Mouse (Mus musculus) MEL (cell line): ENCODE measurements at regions not wholly inside any gene's neighbourhood (a gene's known extent, or its start where the extent isn't known, plus 50 kb on each side); places are given as distances from the start of the nearest gene placed in this dataset.

Experiments
- DNase-seq: peaks from one replicate; pipeline ENCODE4 v3.0.0; 2011; ENCODE audit warnings: low read depth, low spot score
- H3K27ac ChIP-seq: 2 replicates; pipeline ENCODE4 v1.5.1; 2012; ENCODE audit warnings: low read depth, mild to moderate bottlenecking, control low read depth, low read length, moderate library complexity; ENCODE audit not compliant: control insufficient read depth
- H3K27me3 ChIP-seq, 2 experiments: fragments of 150-350 bp in 1 of 2; sonication (generic) in 1 of 2; 2 replicates each; pipeline ENCODE4 v1.6.1; 2012; ENCODE audit warnings: low read length in 2 of 2, mild to moderate bottlenecking in 2 of 2, improper control_type of control experiment in 1 of 2, moderate library complexity in 1 of 2; ENCODE audit not compliant: insufficient read depth in 2 of 2, control insufficient read depth in 1 of 2
- H3K36me3 ChIP-seq, 2 experiments: 2 replicates each; pipeline ENCODE4 v1.6.1; 2012 to 2014; ENCODE audit warnings: low read length in 2 of 2, improper control_type of control experiment in 1 of 2, inconsistent platforms in 1 of 2, mild to moderate bottlenecking in 1 of 2; ENCODE audit not compliant: insufficient read depth in 2 of 2, control insufficient read depth in 1 of 2
- H3K4me1 ChIP-seq, 2 experiments: fragments of 150-350 bp in 1 of 2; sonication (generic) in 1 of 2; 2 replicates each; pipeline ENCODE4 v1.6.1; 2012; ENCODE audit warnings: low read length in 2 of 2, improper control_type of control experiment in 1 of 2, mild to moderate bottlenecking in 1 of 2; ENCODE audit not compliant: insufficient read depth in 2 of 2, control insufficient read depth in 1 of 2
- H3K4me3 ChIP-seq, 2 experiments: fragments of 150-350 bp in 1 of 2; sonication (generic) in 1 of 2; 2 replicates each; pipeline ENCODE4 v1.5.1; 2012; ENCODE audit warnings: low read depth in 2 of 2, low read length in 2 of 2, mild to moderate bottlenecking in 2 of 2, moderate library complexity in 2 of 2, control low read depth in 1 of 2, improper control_type of control experiment in 1 of 2; ENCODE audit not compliant: control insufficient read depth in 1 of 2, insufficient read depth in 1 of 2
- H3K79me2 ChIP-seq: 2 replicates; pipeline ENCODE4 v1.6.1; 2012; ENCODE audit warnings: mild to moderate bottlenecking, low read length, moderate library complexity; ENCODE audit not compliant: control insufficient read depth, poor library complexity, insufficient read depth
- H3K9ac ChIP-seq: 2 replicates; pipeline ENCODE4 v1.6.1; 2012; ENCODE audit warnings: low read depth, mild to moderate bottlenecking, control low read depth, low read length, moderate library complexity; ENCODE audit not compliant: control insufficient read depth, poor library complexity, severe bottlenecking
- H3K9me3 ChIP-seq: fragments of 150-350 bp; sonication (generic); replicated peaks from 2 replicates; pipeline ENCODE4 v1.6.1; 2012; ENCODE audit warnings: mild to moderate bottlenecking, low read length, improper control_type of control experiment, moderate library complexity; ENCODE audit not compliant: insufficient read depth
- CHD1 ChIP-seq: IDR thresholded peaks from 2 replicates; pipeline ENCODE4 v1.6.1; 2012; ENCODE audit warnings: low read depth, mild to moderate bottlenecking, inconsistent platforms, low read length, improper control_type of control experiment
- ELF1 ChIP-seq: IDR thresholded peaks from 2 replicates; pipeline ENCODE4 v1.6.1; 2014; ENCODE audit warnings: low read depth, mild to moderate bottlenecking, inconsistent platforms, low read length, improper control_type of control experiment, moderate library complexity
- ETS1 ChIP-seq: IDR thresholded peaks from 2 replicates; pipeline ENCODE4 v1.6.1; 2012; ENCODE audit warnings: low read depth, mild to moderate bottlenecking, inconsistent platforms, low read length, improper control_type of control experiment, moderate library complexity
- GABPA ChIP-seq: IDR thresholded peaks from 2 replicates; pipeline ENCODE4 v1.6.1; 2012; ENCODE audit warnings: low read depth, mild to moderate bottlenecking, inconsistent platforms, low read length, improper control_type of control experiment, moderate library complexity
- HCFC1 ChIP-seq: IDR thresholded peaks from 2 replicates; pipeline ENCODE4 v1.6.1; 2012; ENCODE audit warnings: low read depth, mild to moderate bottlenecking, inconsistent platforms, low read length, improper control_type of control experiment, moderate library complexity
- JUND ChIP-seq: IDR thresholded peaks from 2 replicates; pipeline ENCODE4 v1.6.1; 2011; ENCODE audit warnings: low read depth, mild to moderate bottlenecking, improper control_type of control experiment, low read length
- KAT2A ChIP-seq: conservative IDR thresholded peaks from 2 replicates; pipeline ENCODE4 v1.6.1; 2012; ENCODE audit warnings: low read depth, low read length, improper control_type of control experiment, inconsistent platforms
- MAZ ChIP-seq: IDR thresholded peaks from 2 replicates; pipeline ENCODE4 v1.6.1; 2012; ENCODE audit warnings: low read depth, mild to moderate bottlenecking, inconsistent platforms, low read length, improper control_type of control experiment
- MEF2A ChIP-seq: IDR thresholded peaks from 2 replicates; pipeline ENCODE4 v1.6.1; 2014; ENCODE audit warnings: low read depth, mild to moderate bottlenecking, inconsistent platforms, low read length, improper control_type of control experiment; ENCODE audit not compliant: poor library complexity, insufficient replicate concordance, severe bottlenecking; ENCODE audit errors: extremely low read depth
- MXI1 ChIP-seq: IDR thresholded peaks from 2 replicates; pipeline ENCODE4 v1.6.1; 2011; ENCODE audit warnings: mild to moderate bottlenecking, low read depth, low read length, improper control_type of control experiment
- MYB ChIP-seq: IDR thresholded peaks from 2 replicates; pipeline ENCODE4 v1.6.1; 2011; ENCODE audit warnings: mild to moderate bottlenecking, low read depth, low read length, improper control_type of control experiment
- MYC ChIP-seq: IDR thresholded peaks from 2 replicates; pipeline ENCODE4 v1.6.1; 2011; ENCODE audit warnings: low read depth, mild to moderate bottlenecking, low read length, improper control_type of control experiment, moderate library complexity
- POLR2A ChIP-seq, 2 experiments: IDR thresholded peaks; 2 replicates each; pipeline ENCODE4 v1.6.1; 2011 to 2012; ENCODE audit warnings: low read length in 2 of 2, mild to moderate bottlenecking in 2 of 2, control low read depth in 1 of 2, improper control_type of control experiment in 1 of 2, low read depth in 1 of 2, moderate library complexity in 1 of 2; ENCODE audit not compliant: control insufficient read depth in 1 of 2, insufficient read depth in 1 of 2, poor library complexity in 1 of 2
- POLR2AphosphoS2 ChIP-seq: IDR thresholded peaks from 2 replicates; pipeline ENCODE4 v1.6.1; 2011; ENCODE audit warnings: low read length, improper control_type of control experiment
- RCOR1 ChIP-seq: IDR thresholded peaks from 2 replicates; pipeline ENCODE4 v1.6.1; 2012; ENCODE audit warnings: low read depth, mild to moderate bottlenecking, inconsistent platforms, low read length, improper control_type of control experiment
- SIN3A ChIP-seq: IDR thresholded peaks from 2 replicates; pipeline ENCODE4 v1.6.1; 2012; ENCODE audit warnings: low read length, improper control_type of control experiment, inconsistent platforms
- SMC3 ChIP-seq: IDR thresholded peaks from 2 replicates; pipeline ENCODE4 v1.6.1; 2011; ENCODE audit warnings: low read depth, low read length, improper control_type of control experiment
- TAL1 ChIP-seq: IDR thresholded peaks from 2 replicates; pipeline ENCODE4 v1.6.1; 2012; ENCODE audit warnings: mild to moderate bottlenecking, inconsistent platforms, low read length, moderate library complexity, mixed read lengths
- TBP ChIP-seq: IDR thresholded peaks from 2 replicates; pipeline ENCODE4 v1.8.0; 2011; ENCODE audit warnings: low read depth, low read length, improper control_type of control experiment
- USF2 ChIP-seq, 2 experiments: IDR thresholded peaks; 2 replicates each; pipeline ENCODE4 v1.6.1; 2011 to 2012; ENCODE audit warnings: improper control_type of control experiment in 2 of 2, low read length in 2 of 2, borderline replicate concordance in 1 of 2, inconsistent platforms in 1 of 2, low read depth in 1 of 2, mild to moderate bottlenecking in 1 of 2; ENCODE audit not compliant: insufficient read depth in 1 of 2
- ZKSCAN1 ChIP-seq: IDR thresholded peaks from 2 replicates; pipeline ENCODE4 v1.6.1; 2012; ENCODE audit warnings: low read depth, mild to moderate bottlenecking, inconsistent platforms, low read length, improper control_type of control experiment, moderate library complexity

DNA sequence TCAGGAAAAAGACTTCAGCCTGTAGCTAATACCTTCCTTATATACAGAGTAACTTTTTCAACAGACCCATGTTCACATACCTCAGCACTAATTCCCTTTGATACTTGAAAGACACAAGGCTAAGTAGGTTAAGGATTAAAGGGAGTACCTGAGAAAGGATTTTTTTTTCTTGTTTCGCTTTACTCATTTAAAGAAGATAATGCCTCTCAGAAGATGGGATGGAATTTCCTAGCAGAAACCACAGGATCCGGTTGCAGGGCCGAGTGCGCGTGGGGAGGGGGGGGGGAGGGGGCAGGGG is 114.0 kb upstream of the Cpsf6 start:
- Histone ChIP-seq H3K4me1 (no peaks in the 10 kb centered on the region), H3K27me3 (no peaks in the 10 kb centered on the region), H3K36me3 (no peaks in the 10 kb centered on the region), H3K79me2 (no peaks in the 10 kb centered on the region), H3K4me3 (no peak overlapping the region), H3K9ac (no peak overlapping the region)
- DNase-seq: no peak
- TF ChIP-seq MXI1: no peak
- TF ChIP-seq ELF1: no peak
- TF ChIP-seq ETS1: no peak
- no peak for TF ChIP-seq POLR2A (IDR thresholded peaks at IDR 0.05; ENCODE audit: control insufficient read depth in 1 of 2, insufficient read depth in 1 of 2, low read depth in 1 of 2, low read length in 2 of 2, poor library complexity in 1 of 2)
- TF ChIP-seq GABPA: no peak
- TF ChIP-seq SMC3: no peak
- no peak for TF ChIP-seq USF2 (IDR thresholded peaks at IDR 0.05; ENCODE audit: borderline replicate concordance in 1 of 2, insufficient read depth in 1 of 2, low read depth in 1 of 2, low read length in 2 of 2)
- TF ChIP-seq MEF2A: no peak
- TF ChIP-seq, all 39 proteins: peak for 0
- no peak overlapping the region for H3K27ac ChIP-seq
- no peaks in the 10 kb centered on the region for H3K9me3 ChIP-seq

DNA sequence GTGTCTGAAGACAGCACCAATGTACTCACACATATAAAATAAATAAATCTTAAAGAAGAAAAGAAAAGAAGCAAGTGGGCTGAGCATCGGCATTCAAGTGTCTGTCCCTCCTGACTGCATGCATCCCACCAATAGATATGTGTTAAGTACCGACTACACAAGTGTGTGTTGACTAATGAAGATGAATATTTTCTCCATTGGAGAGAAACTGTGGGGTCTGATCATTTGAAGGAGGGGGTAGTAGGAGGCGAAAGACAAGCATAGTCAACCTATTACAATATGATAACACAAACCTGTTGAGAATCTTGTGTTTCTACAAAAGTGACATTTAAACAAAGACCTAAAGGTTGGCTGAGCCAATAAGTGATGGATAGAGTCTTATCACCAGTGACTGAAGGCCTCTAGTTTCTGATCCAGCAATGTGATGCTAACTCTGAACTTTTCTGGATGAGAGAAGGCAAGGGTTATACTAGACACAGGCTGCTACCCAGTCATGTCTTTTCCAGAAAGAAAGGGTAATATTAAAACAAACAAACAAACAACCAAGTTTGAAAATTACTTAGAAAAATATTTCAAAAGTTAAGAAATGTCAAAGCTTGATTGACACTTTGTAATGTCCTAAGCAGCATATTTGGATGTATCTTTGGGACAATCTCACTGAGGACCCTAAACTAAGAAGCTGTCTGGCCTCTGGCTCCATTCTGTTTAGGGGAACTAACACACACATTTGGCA is 113.4 kb upstream of the Cpsf6 start:
- no peak for DNase-seq
- H3K4me3 ChIP-seq: no peak overlapping the region
- H3K9ac ChIP-seq: no peak overlapping the region
- no peaks in the 10 kb centered on the region for H3K9me3 ChIP-seq
- H3K36me3 ChIP-seq: no peaks in the 10 kb centered on the region
- no peaks in the 10 kb centered on the region for H3K4me1 ChIP-seq
- TF ChIP-seq JUND (no peak), USF2 (IDR thresholded peaks at IDR 0.05; ENCODE audit: borderline replicate concordance in 1 of 2, insufficient read depth in 1 of 2, low read depth in 1 of 2, low read length in 2 of 2) (no peak), POLR2AphosphoS2 (no peak), TAL1 (no peak), CHD1 (no peak), RCOR1 (no peak), POLR2A (IDR thresholded peaks at IDR 0.05; ENCODE audit: control insufficient read depth in 1 of 2, insufficient read depth in 1 of 2, low read depth in 1 of 2, low read length in 2 of 2, poor library complexity in 1 of 2) (no peak), ELF1 (no peak), ZKSCAN1 (no peak), MYC (no peak), HCFC1 (no peak), MAZ (no peak), SIN3A (no peak), KAT2A (no peak), TBP (no peak), MYB (no peak)
- no peaks in the 10 kb centered on the region for H3K79me2 ChIP-seq
- H3K27me3 ChIP-seq: no peaks in the 10 kb centered on the region
- no peak overlapping the region for H3K27ac ChIP-seq
